9 mouse cellular contexts compared by ENCODE assay signal in genomic region chr6:136520361-136520760, GRCm38 (mm10). TPM values are rescaled to one million over a fixed set of nuclear protein-coding genes. Genes with fewer than 3 reads are reported as not detected.
A peak's percentile ranks its signal among the peaks of the same experiment; 100 is the strongest.
DNase-seq lines count a peak whose midpoint lies in the region; ATAC-seq lines count a peak whose summit lies in the region.
"Had no signal": no experiment of that assay in that cellular context is flagged by ENCODE, and none has a peak within 500 bp of the region (broad histone marks: within the 10 kb centered on the region; RNA-seq: fewer than 3 reads in every experiment).

No protein-coding gene starts in this region.

- no peaks in the 10 kb centered on the region for H3K27me3 ChIP-seq in forebrain, embryonic 10.5 days (ENCODE audit: poor library complexity, severe bottlenecking)
- no peaks in the 10 kb centered on the region for H3K27me3 ChIP-seq in forebrain, embryonic 15.5 days
- H3K27me3 ChIP-seq in lung, embryonic 15.5 days, result no peaks in the 10 kb centered on the region
- no peaks in the 10 kb centered on the region for H3K27me3 ChIP-seq in limb, embryonic 12.5 days
- no peaks in the 10 kb centered on the region for H3K27me3 ChIP-seq in neural tube, embryonic 15.5 days (replicated peaks)
- H3K27me3 ChIP-seq: embryonic facial prominence, embryonic 12.5 days had no signal

- H3K36me3 ChIP-seq in forebrain, embryonic 10.5 days (replicated peaks), result peaks cover 51% of the 10 kb centered on the region
- H3K36me3 ChIP-seq in forebrain, embryonic 15.5 days, result peaks cover 14% of the 10 kb centered on the region
- peaks cover 20% of the 10 kb centered on the region for H3K36me3 ChIP-seq in lung, embryonic 15.5 days
- peaks cover 28% of the 10 kb centered on the region for H3K36me3 ChIP-seq in limb, embryonic 12.5 days
- peaks cover 3% of the 10 kb centered on the region; the same call in 1 of the 2 replicates for H3K36me3 ChIP-seq in neural tube, embryonic 15.5 days

- DNase-seq in forebrain, embryonic 10.5 days (ENCODE audit: extremely low spot score, low spot score), result no peak
- DNase-seq in lung, postnatal 4 days, result no peak
- no peak for DNase-seq in adipocyte (ENCODE audit: low spot score)
- no peak for DNase-seq in cerebellum, adult 9-11 months

- peak overlapping the region; percentile 70; the same call in 1 of the 2 replicates for H3K4me3 ChIP-seq in forebrain, embryonic 10.5 days
- H3K4me3 ChIP-seq in forebrain, embryonic 15.5 days, result no peak overlapping the region
- H3K4me3 ChIP-seq in lung, embryonic 15.5 days, result no peak overlapping the region
- H3K4me3 ChIP-seq in limb, embryonic 12.5 days (replicated peaks), result no peak overlapping the region
- peak overlapping the region; percentile 21; the same call in 1 of the 2 replicates for H3K4me3 ChIP-seq in neural tube, embryonic 15.5 days (replicated peaks)
- H3K4me3 ChIP-seq: embryonic facial prominence, embryonic 12.5 days had no signal

- H3K4me2 ChIP-seq in forebrain, embryonic 15.5 days (replicated peaks), result no peak overlapping the region; the same call in 1 of the 2 replicates
- H3K4me2 ChIP-seq in lung, embryonic 15.5 days, result peak overlapping the region; percentile 41
- H3K4me2 ChIP-seq in limb, embryonic 12.5 days, result peak overlapping the region; percentile 21; the same call in 1 of the 2 replicates
- peak overlapping the region; percentile 38 for H3K4me2 ChIP-seq in neural tube, embryonic 15.5 days

- H3K9me3 ChIP-seq in forebrain, embryonic 10.5 days, result peaks cover 26% of the 10 kb centered on the region
- no peaks in the 10 kb centered on the region for H3K9me3 ChIP-seq in forebrain, embryonic 15.5 days
- H3K9me3 ChIP-seq in lung, embryonic 15.5 days, result no peaks in the 10 kb centered on the region
- peaks cover 7% of the 10 kb centered on the region; the same call in 1 of the 2 replicates for H3K9me3 ChIP-seq in limb, embryonic 12.5 days
- no peaks in the 10 kb centered on the region for H3K9me3 ChIP-seq in neural tube, embryonic 15.5 days (replicated peaks)
- H3K9me3 ChIP-seq: embryonic facial prominence, embryonic 12.5 days had no signal

- no peaks in the 10 kb centered on the region for H3K4me1 ChIP-seq in forebrain, embryonic 10.5 days
- peaks cover 9% of the 10 kb centered on the region for H3K4me1 ChIP-seq in forebrain, embryonic 15.5 days
- H3K4me1 ChIP-seq in lung, embryonic 15.5 days, result peaks cover 17% of the 10 kb centered on the region
- peaks cover 7% of the 10 kb centered on the region; the same call in 1 of the 2 replicates for H3K4me1 ChIP-seq in limb, embryonic 12.5 days (replicated peaks)
- peaks cover 9% of the 10 kb centered on the region; the same call in 1 of the 2 replicates for H3K4me1 ChIP-seq in neural tube, embryonic 15.5 days
- H3K4me1 ChIP-seq: embryonic facial prominence, embryonic 12.5 days had no signal

- ATAC-seq in forebrain, embryonic 15.5 days (replicated peaks), result no peak
- no peak for ATAC-seq in lung, embryonic 15.5 days (ENCODE audit: borderline replicate concordance, extremely low read depth, low FRiP score, low TSS enrichment)
- ATAC-seq in limb, embryonic 12.5 days (ENCODE audit: insufficient number of reproducible peaks, insufficient read depth, low FRiP score, low TSS enrichment, low read depth), result no peak
- no peak for ATAC-seq in neural tube, embryonic 15.5 days (ENCODE audit: low FRiP score)

- whole genome bisulfite sequencing in forebrain, embryonic 10.5 days, result 80% methylated on average over 2 of the region's 2 CpGs
- 69% methylated on average over 2 of the region's 2 CpGs for WGBS in forebrain, embryonic 15.5 days
- WGBS in lung, embryonic 15.5 days, result 72% methylated on average over 2 of the region's 2 CpGs
- 82% methylated on average over 2 of the region's 2 CpGs for WGBS in limb, embryonic 12.5 days
- 78% methylated on average over 2 of the region's 2 CpGs for WGBS in neural tube, embryonic 15.5 days

- H3K27ac ChIP-seq in forebrain, embryonic 10.5 days, result no peak overlapping the region
- H3K27ac ChIP-seq in forebrain, embryonic 15.5 days (replicated peaks), result no peak overlapping the region
- no peak overlapping the region for H3K27ac ChIP-seq in lung, embryonic 15.5 days
- no peak overlapping the region for H3K27ac ChIP-seq in limb, embryonic 12.5 days
- H3K27ac ChIP-seq in neural tube, embryonic 15.5 days (replicated peaks), result no peak overlapping the region
- H3K27ac ChIP-seq: embryonic facial prominence, embryonic 12.5 days had no signal

- H3K9ac ChIP-seq in forebrain, embryonic 15.5 days (replicated peaks), result no peak overlapping the region
- no peak overlapping the region for H3K9ac ChIP-seq in lung, embryonic 15.5 days
- H3K9ac ChIP-seq in limb, embryonic 12.5 days (replicated peaks), result no peak overlapping the region
- no peak overlapping the region for H3K9ac ChIP-seq in neural tube, embryonic 15.5 days (replicated peaks)
- H3K9ac ChIP-seq: embryonic facial prominence, embryonic 12.5 days had no signal

RNA-seq across cellular contexts. Expression of gene Atf7ip, which starts 14.4 kb away (rescaled TPM):
- 44.2 and 46.7 TPM in 2 replicates for polyA plus RNA-seq in forebrain, embryonic 10.5 days (2016; fragmentation: Nextera tagmentation; extraction: Ambion mirVana)
- 45.6 and 46.9 TPM in 2 replicates for polyA plus RNA-seq in forebrain, embryonic 15.5 days (2015; fragmentation: Nextera tagmentation; extraction: Ambion mirVana)
- polyA plus RNA-seq in lung, embryonic 15.5 days (2015; fragmentation: Nextera tagmentation; extraction: Ambion mirVana), result 36.8 and 44.9 TPM in 2 replicates
- polyA plus RNA-seq in limb, embryonic 12.5 days (2016; fragmentation: Nextera tagmentation; extraction: Ambion mirVana), result 43.5 and 51.0 TPM in 2 replicates
- 33.5 and 36.0 TPM in 2 replicates for polyA plus RNA-seq in neural tube, embryonic 15.5 days (2015; fragmentation: Nextera tagmentation; extraction: Ambion mirVana)

Comparison
In these comparisons a context has a peak if more than half of its experiments do, and no peak if none do; other contexts are left out.
1. H3K4me3 ChIP-seq: peak in forebrain, embryonic 10.5 days (single experiment) and neural tube, embryonic 15.5 days (single experiment); none in forebrain, embryonic 15.5 days (single experiment), lung, embryonic 15.5 days (single experiment) and limb, embryonic 12.5 days (single experiment).